Mouse (Mus musculus): ENCODE data around the gene Bcl7b. TPM values are rescaled to one million over a fixed set of nuclear protein-coding genes. Genes with fewer than 3 reads are reported as not detected.
"Not testable (repeated sequence)": the region's sequence is repeated elsewhere in the genome, so short reads cannot be mapped to it uniquely, and the experiment has no call there.

Bcl7b gene
- polyA plus RNA-seq, 1 experiment: 9.3 TPM

GRCm38 (mm10) chr5:135220941-135221340, 52.9 kb downstream of the Bcl7b start:
- Histone ChIP-seq H3K4me1 (ENCODE audit: control insufficient read depth) (no peaks in the 10 kb centered on the region), H3K27me3 (ENCODE audit: control insufficient read depth) (no peaks in the 10 kb centered on the region), H3K36me3 (ENCODE audit: control insufficient read depth) (peaks cover 99% of the 10 kb centered on the region), H3K4me3 (replicated peaks) (no peak overlapping the region), H3K9me3 (ENCODE audit: control insufficient read depth, low read length) (no peaks in the 10 kb centered on the region)
- TF ChIP-seq TAL1 (IDR thresholded peaks at IDR 0.05; ENCODE audit: low read length) (no peak), GATA1 (IDR thresholded peaks at IDR 0.05; ENCODE audit: low read length) (no peak)

- Histone ChIP-seq H3K4me1 (ENCODE audit: control insufficient read depth) (no peaks in the 10 kb centered on the region), H3K9me3 (ENCODE audit: control insufficient read depth, low read length) (no peaks in the 10 kb centered on the region), H3K4me3 (replicated peaks) (no peak overlapping the region), H3K27me3 (ENCODE audit: control insufficient read depth) (no peaks in the 10 kb centered on the region), H3K36me3 (ENCODE audit: control insufficient read depth) (peaks cover 99% of the 10 kb centered on the region)
- TF ChIP-seq TAL1 (IDR thresholded peaks at IDR 0.05; ENCODE audit: low read length) (no peak), GATA1 (IDR thresholded peaks at IDR 0.05; ENCODE audit: low read length) (no peak)
Measured at GRCm38 (mm10) chr5:135222066-135222465, 54.0 kb downstream of the Bcl7b start.

- Histone ChIP-seq H3K4me1 (ENCODE audit: control insufficient read depth) (no peaks in the 10 kb centered on the region), H3K9me3 (ENCODE audit: control insufficient read depth, low read length) (no peaks in the 10 kb centered on the region), H3K4me3 (replicated peaks) (no peak overlapping the region), H3K36me3 (ENCODE audit: control insufficient read depth) (peaks cover 99% of the 10 kb centered on the region), H3K27me3 (ENCODE audit: control insufficient read depth) (no peaks in the 10 kb centered on the region)
- TF ChIP-seq GATA1 (IDR thresholded peaks at IDR 0.05; ENCODE audit: low read length): no peak
- no peak for TF ChIP-seq TAL1 (IDR thresholded peaks at IDR 0.05; ENCODE audit: low read length)
Measured at GRCm38 (mm10) chr5:135224169-135224568, 56.1 kb downstream of the Bcl7b start.

GRCm38 (mm10) chr5:135225879-135226278, 57.8 kb downstream of the Bcl7b start:
- not testable (repeated sequence) for H3K4me1 ChIP-seq (ENCODE audit: control insufficient read depth); H3K4me3 ChIP-seq (replicated peaks); H3K9me3 ChIP-seq (ENCODE audit: control insufficient read depth, low read length); H3K27me3 ChIP-seq (ENCODE audit: control insufficient read depth)
- H3K36me3 ChIP-seq (ENCODE audit: control insufficient read depth): peaks cover 98% of the 10 kb centered on the region

- Histone ChIP-seq H3K4me3 (replicated peaks) (no peak overlapping the region), H3K36me3 (ENCODE audit: control insufficient read depth) (peaks cover 97% of the 10 kb centered on the region), H3K9me3 (ENCODE audit: control insufficient read depth, low read length) (no peaks in the 10 kb centered on the region), H3K4me1 (ENCODE audit: control insufficient read depth) (no peaks in the 10 kb centered on the region), H3K27me3 (ENCODE audit: control insufficient read depth) (no peaks in the 10 kb centered on the region)
- TF ChIP-seq GATA1 (IDR thresholded peaks at IDR 0.05; ENCODE audit: low read length) (no peak), TAL1 (IDR thresholded peaks at IDR 0.05; ENCODE audit: low read length) (no peak)
Measured at GRCm38 (mm10) chr5:135230186-135230585, 62.1 kb downstream of the Bcl7b start.

Other genes with a start within 250 kb of the Bcl7b start
- gene Mettl27, start 235.9 kb upstream of the Bcl7b start, polyA plus RNA-seq (2012): 5.8 and 6.4 TPM in 2 replicates
- gene Cldn4, start 221.3 kb upstream of the Bcl7b start, polyA plus RNA-seq (2012): not detected in 2 replicates
- 0.04 TPM in 1 of 2 replicates, not detected in the other for gene Cldn3, start 182.1 kb upstream of the Bcl7b start, polyA plus RNA-seq (2012)
- gene Abhd11, start 159.1 kb upstream of the Bcl7b start, polyA plus RNA-seq (2012): 1.8 and 2.2 TPM in 2 replicates
- gene Stx1a, start 144.8 kb upstream of the Bcl7b start, polyA plus RNA-seq (2012): 0.05 and 0.07 TPM in 2 replicates
- 5.0 and 5.9 TPM in 2 replicates for gene Dnajc30, start 104.1 kb upstream of the Bcl7b start, polyA plus RNA-seq (2012)
- 12.3 TPM in 2 replicates for gene Bud23, start 103.3 kb upstream of the Bcl7b start, polyA plus RNA-seq (2012)
- not detected in 2 replicates for gene Vps37d, start 90.0 kb upstream of the Bcl7b start, polyA plus RNA-seq (2012)
- gene Mlxipl, start 78.4 kb upstream of the Bcl7b start, polyA plus RNA-seq (2012): 0.03 and 0.06 TPM in 2 replicates
- 0.58 and 0.84 TPM in 2 replicates for gene Tbl2, start 18.6 kb upstream of the Bcl7b start, polyA plus RNA-seq (2012)
- gene Baz1b, start 19.0 kb downstream of the Bcl7b start, polyA plus RNA-seq (2012): 2.5 and 2.8 TPM in 2 replicates
- gene Fzd9, start 82.9 kb downstream of the Bcl7b start, polyA plus RNA-seq (2012): 0.01 TPM in 1 of 2 replicates, not detected in the other
- not detected in 2 replicates for gene Fkbp6, start 181.8 kb downstream of the Bcl7b start, polyA plus RNA-seq (2012)
- not detected in 2 replicates for gene Trim50, start 185.0 kb downstream of the Bcl7b start, polyA plus RNA-seq (2012)
- gene Nsun5, start 201.7 kb downstream of the Bcl7b start, polyA plus RNA-seq (2012): 0.55 and 1.3 TPM in 2 replicates
- 6.3 and 6.6 TPM in 2 replicates for gene Pom121, start 226.3 kb downstream of the Bcl7b start, polyA plus RNA-seq (2012)